Mouse (Mus musculus) liver, embryonic 16.5 days (tissue): ENCODE measurements around the gene Map3k10. TPM values are rescaled to one million over a fixed set of nuclear protein-coding genes. Genes with fewer than 3 reads are reported as not detected.
"Not testable (repeated sequence)": the region's sequence is repeated elsewhere in the genome, so short reads cannot be mapped to it uniquely, and the experiment has no call there.

Experiments used
- ATAC-seq: fragments of 200-750 bp; cut with Nextera tagmentation; 2 replicates; pipeline ENCODE4 v1.8.0; 2017; ENCODE audit warnings: low read depth, mild to moderate bottlenecking, moderate number of reproducible peaks, moderate library complexity
- H3K27ac ChIP-seq: fragments of 300-500 bp; sonication (generic); 2 replicates; pipeline ENCODE4 v1.5.1; 2014; ENCODE audit warnings: mild to moderate bottlenecking, low read length
- H3K27me3 ChIP-seq: fragments of 300-500 bp; sonication (generic); 2 replicates; pipeline ENCODE4 v1.6.1; 2014; ENCODE audit warnings: low read depth, low read length, mixed read lengths; ENCODE audit not compliant: control insufficient read depth, insufficient read depth
- H3K36me3 ChIP-seq: fragments of 300-500 bp; sonication (generic); 2 replicates; pipeline ENCODE4 v1.6.1; 2014; ENCODE audit warnings: mild to moderate bottlenecking; ENCODE audit not compliant: control insufficient read depth, insufficient read depth
- H3K4me1 ChIP-seq: fragments of 300-500 bp; sonication (generic); 2 replicates; pipeline ENCODE4 v1.6.1; 2014; ENCODE audit warnings: low read depth, low read length, mixed read lengths; ENCODE audit not compliant: control insufficient read depth
- H3K4me2 ChIP-seq: fragments of 300-500 bp; sonication (generic); 2 replicates; pipeline ENCODE4 v1.6.1; 2014; ENCODE audit warnings: low read depth, low read length, mixed read lengths
- H3K4me3 ChIP-seq: fragments of 300-500 bp; sonication (generic); 2 replicates; pipeline ENCODE4 v1.5.1; 2014; ENCODE audit warnings: low read depth, mild to moderate bottlenecking, low read length
- H3K9ac ChIP-seq: fragments of 300-500 bp; sonication (generic); 2 replicates; pipeline ENCODE4 v1.6.1; 2014; ENCODE audit warnings: low read depth, low read length
- H3K9me3 ChIP-seq: fragments of 300-500 bp; sonication (generic); replicated peaks from 2 replicates; pipeline ENCODE4 v1.6.1; 2016; ENCODE audit warnings: low read length; ENCODE audit not compliant: control insufficient read depth
- WGBS: fragments of 180-500 bp; shearing (Covaris S2); extraction: QIAGEN DNeasy Blood & Tissue Kit; methylation state at CpG from one replicate; pipeline ENCODE4 v1.1.7; 2014; ENCODE audit not compliant: insufficient replicate concordance; 5-methylcytosine and 5-hydroxymethylcytosine counted together
- polyA plus RNA-seq: library from polyadenylated mRNA; unstranded; fragments of >200 nt; fragmentation: Nextera tagmentation; extraction: Ambion mirVana; gene quantifications from 2 replicates; pipeline ENCODE4 v1.2.1, GENCODE M21; 2015

The Map3k10 gene
- polyA plus RNA-seq, 1 experiment from 2014 or later = 1.4 TPM

GRCm38 (mm10) chr7:27646516-27646915 is 27.9 kb downstream of the Map3k10 start:
- 68% methylated on average over 7 of the region's 7 CpGs for WGBS
- Histone ChIP-seq H3K9ac (no peak overlapping the region), H3K9me3 (no peaks in the 10 kb centered on the region), H3K4me1 (no peaks in the 10 kb centered on the region; the same call in 1 of the 2 replicates), H3K4me3 (no peak overlapping the region), H3K27ac (no peak overlapping the region), H3K27me3 (peaks cover 2% of the 10 kb centered on the region; the same call in 1 of the 2 replicates), H3K36me3 (no peaks in the 10 kb centered on the region), H3K4me2 (no peak overlapping the region)
- no peak for ATAC-seq

GRCm38 (mm10) chr7:27644471-27644870 is 29.9 kb downstream of the Map3k10 start:
- 25% methylated on average over 1 of the region's 1 CpGs for WGBS
- Histone ChIP-seq H3K27ac (no peak overlapping the region), H3K4me2 (no peak overlapping the region), H3K4me3 (no peak overlapping the region), H3K36me3 (no peaks in the 10 kb centered on the region), H3K9me3 (no peaks in the 10 kb centered on the region), H3K9ac (no peak overlapping the region), H3K27me3 (no peaks in the 10 kb centered on the region), H3K4me1 (no peaks in the 10 kb centered on the region)
- no peak for ATAC-seq

GRCm38 (mm10) chr7:27635094-27635493 is 39.3 kb downstream of the Map3k10 start:
- H3K9ac ChIP-seq, H3K9me3 ChIP-seq, ATAC-seq, H3K4me2 ChIP-seq, H3K27me3 ChIP-seq, H3K4me3 ChIP-seq, H3K4me1 ChIP-seq, H3K27ac ChIP-seq: not testable (repeated sequence)
- 82% methylated on average over 2 of the region's 2 CpGs for WGBS
- H3K36me3 ChIP-seq = peaks cover 28% of the 10 kb centered on the region

- Histone ChIP-seq H3K4me3 (no peak overlapping the region), H3K27me3 (no peaks in the 10 kb centered on the region), H3K27ac (no peak overlapping the region), H3K9ac (no peak overlapping the region), H3K36me3 (peaks cover 28% of the 10 kb centered on the region), H3K4me1 (no peaks in the 10 kb centered on the region), H3K9me3 (no peaks in the 10 kb centered on the region), H3K4me2 (no peak overlapping the region)
- 75% methylated on average over 6 of the region's 6 CpGs for WGBS
- no peak for ATAC-seq
Observed at GRCm38 (mm10) chr7:27634691-27635090, 39.7 kb downstream of the Map3k10 start.

- H3K4me2 ChIP-seq = no peak overlapping the region
- no peak overlapping the region for H3K4me3 ChIP-seq
- no peak overlapping the region for H3K27ac ChIP-seq
- no peaks in the 10 kb centered on the region for H3K4me1 ChIP-seq
- no peaks in the 10 kb centered on the region for H3K9me3 ChIP-seq
- H3K27me3 ChIP-seq = no peaks in the 10 kb centered on the region
- peaks cover 34% of the 10 kb centered on the region for H3K36me3 ChIP-seq
- no peak overlapping the region for H3K9ac ChIP-seq
- 82% methylated on average over 6 of the region's 6 CpGs for WGBS
- no peak for ATAC-seq
Observed at GRCm38 (mm10) chr7:27633166-27633565, 41.2 kb downstream of the Map3k10 start.

- H3K4me3 ChIP-seq = no peak overlapping the region
- no peaks in the 10 kb centered on the region for H3K4me1 ChIP-seq
- 88% methylated on average over 4 of the region's 4 CpGs for WGBS
- H3K27ac ChIP-seq = no peak overlapping the region
- no peaks in the 10 kb centered on the region for H3K9me3 ChIP-seq
- H3K4me2 ChIP-seq = no peak overlapping the region
- peaks cover 33% of the 10 kb centered on the region for H3K36me3 ChIP-seq
- H3K9ac ChIP-seq = no peak overlapping the region
- ATAC-seq = no peak
- no peaks in the 10 kb centered on the region for H3K27me3 ChIP-seq
Observed at GRCm38 (mm10) chr7:27631439-27631838, 43.0 kb downstream of the Map3k10 start.

GRCm38 (mm10) chr7:27628816-27629215 is 45.6 kb downstream of the Map3k10 start:
- H3K4me2 ChIP-seq, H3K27me3 ChIP-seq, H3K27ac ChIP-seq, ATAC-seq, H3K9me3 ChIP-seq, H3K4me3 ChIP-seq, H3K4me1 ChIP-seq, H3K9ac ChIP-seq: not testable (repeated sequence)
- 90% methylated on average over 7 of the region's 7 CpGs for WGBS
- peaks cover 28% of the 10 kb centered on the region for H3K36me3 ChIP-seq

GRCm38 (mm10) chr7:27628190-27628589 is 46.2 kb downstream of the Map3k10 start:
- no peak overlapping the region for H3K4me3 ChIP-seq
- no peaks in the 10 kb centered on the region for H3K4me1 ChIP-seq
- peaks cover 24% of the 10 kb centered on the region for H3K36me3 ChIP-seq
- no peaks in the 10 kb centered on the region for H3K27me3 ChIP-seq
- H3K27ac ChIP-seq = no peak overlapping the region
- H3K4me2 ChIP-seq = no peak overlapping the region
- H3K9me3 ChIP-seq = no peaks in the 10 kb centered on the region
- no peak for ATAC-seq
- no peak overlapping the region for H3K9ac ChIP-seq
- 90% methylated on average over 6 of the region's 6 CpGs for WGBS

- Histone ChIP-seq H3K9me3 (no peaks in the 10 kb centered on the region), H3K9ac (no peak overlapping the region), H3K4me2 (no peak overlapping the region), H3K36me3 (peaks cover 19% of the 10 kb centered on the region), H3K27me3 (no peaks in the 10 kb centered on the region), H3K4me3 (no peak overlapping the region), H3K27ac (no peak overlapping the region), H3K4me1 (no peaks in the 10 kb centered on the region)
- ATAC-seq = no peak
- WGBS = 79% methylated on average over 7 of the region's 7 CpGs
Observed at GRCm38 (mm10) chr7:27627707-27628106, 46.7 kb downstream of the Map3k10 start.

GRCm38 (mm10) chr7:27624967-27625366 is 49.4 kb downstream of the Map3k10 start:
- Histone ChIP-seq H3K9me3 (no peaks in the 10 kb centered on the region), H3K36me3 (peaks cover 25% of the 10 kb centered on the region), H3K27ac (no peak overlapping the region), H3K27me3 (no peaks in the 10 kb centered on the region), H3K4me1 (no peaks in the 10 kb centered on the region), H3K4me3 (no peak overlapping the region), H3K9ac (no peak overlapping the region), H3K4me2 (no peak overlapping the region)
- no peak for ATAC-seq
